Mouse (Mus musculus) inflammation-experienced regulatory T-cells, adult 6 months (primary cell): Measurements from ENCODE around the gene Fam111a. TPM values are rescaled to one million over a fixed set of nuclear protein-coding genes. Genes with fewer than 3 reads are reported as not detected.
A peak's percentile ranks its signal among the peaks of the same experiment; 100 is the strongest.
"Not testable (repeated sequence)": the region's sequence is repeated elsewhere in the genome, so short reads cannot be mapped to it uniquely, and the experiment has no call there.

Experiments
- ATAC-seq: one replicate; pipeline ENCODE4 v1.8.0; 2017
- polyA plus RNA-seq, 3 experiments: library from polyadenylated mRNA; unstranded; fragments of 100-300 nt; shearing (Covaris generic); gene quantifications; one replicate each; pipeline ENCODE4 v1.2.1; 2017

Gene Fam111a
- polyA plus RNA-seq = 10 to 100 TPM; 38.8 to 73.2 (median 42.7) TPM

- ATAC-seq = not testable (repeated sequence)
Measured at GRCm38 (mm10) chr19:12545440-12545839, at the start of gene Fam111a. Gene Fam111a (plus strand): TSS chr19:12545740.

GRCm38 (mm10) chr19:12496241-12496640 lies 49.3 kb upstream of the Fam111a start:
- ATAC-seq = no peak

GRCm38 (mm10) chr19:12497909-12498308 lies 47.6 kb upstream of the Fam111a start:
- no peak for ATAC-seq

- no peak for ATAC-seq
Measured at GRCm38 (mm10) chr19:12498321-12498720, 47.2 kb upstream of the Fam111a start.

GRCm38 (mm10) chr19:12498941-12499340 lies 46.6 kb upstream of the Fam111a start:
- no peak for ATAC-seq

GRCm38 (mm10) chr19:12499485-12499884 lies 46.1 kb upstream of the Fam111a start:
- no peak for ATAC-seq

- no peak for ATAC-seq
Measured at GRCm38 (mm10) chr19:12500124-12500523, 45.4 kb upstream of the Fam111a start.

- ATAC-seq = no peak
Measured at GRCm38 (mm10) chr19:12500881-12501311, 44.6 kb upstream of the Fam111a start.

- peak; percentile 88 for ATAC-seq
Measured at GRCm38 (mm10) chr19:12501370-12502347, 43.9 kb upstream of the Fam111a start, which contains the start of gene Dtx4. Gene Dtx4 (minus strand): TSS chr19:12501454.

- no peak for ATAC-seq
Measured at GRCm38 (mm10) chr19:12502756-12503155, 42.8 kb upstream of the Fam111a start.

GRCm38 (mm10) chr19:12514621-12515020 lies 30.9 kb upstream of the Fam111a start:
- no peak for ATAC-seq

- ATAC-seq = peak; percentile 88
Measured at GRCm38 (mm10) chr19:12517671-12518540, 27.6 kb upstream of the Fam111a start.

GRCm38 (mm10) chr19:12518541-12518890 lies 27.0 kb upstream of the Fam111a start:
- no peak for ATAC-seq

- ATAC-seq = no peak
Measured at GRCm38 (mm10) chr19:12523377-12523776, 22.2 kb upstream of the Fam111a start.

- no peak for ATAC-seq
Measured at GRCm38 (mm10) chr19:12537168-12537567, 8.4 kb upstream of the Fam111a start.

- ATAC-seq = no peak
Measured at GRCm38 (mm10) chr19:12539975-12540374, 5.6 kb upstream of the Fam111a start.

- ATAC-seq = no peak
Measured at GRCm38 (mm10) chr19:12540727-12541126, 4.8 kb upstream of the Fam111a start.

GRCm38 (mm10) chr19:12541644-12542043 lies 3.9 kb upstream of the Fam111a start:
- peak; percentile 97 for ATAC-seq

- no peak for ATAC-seq
Measured at GRCm38 (mm10) chr19:12549166-12549565, 3.6 kb downstream of the Fam111a start.

- ATAC-seq = no peak
Measured at GRCm38 (mm10) chr19:12550005-12550942, 4.7 kb downstream of the Fam111a start.

- ATAC-seq = no peak
Measured at GRCm38 (mm10) chr19:12556293-12556692, 10.8 kb downstream of the Fam111a start.

- no peak for ATAC-seq
Measured at GRCm38 (mm10) chr19:12558219-12558618, 12.7 kb downstream of the Fam111a start.
